Mouse (Mus musculus): ENCODE results near the gene Mcpt4. TPM values are rescaled to one million over a fixed set of nuclear protein-coding genes. Genes with fewer than 3 reads are reported as not detected.
"Not testable (repeated sequence)": the region's sequence is repeated elsewhere in the genome, so short reads cannot be mapped to it uniquely, and the experiment has no call there.

The Mcpt4 gene
- polyA plus RNA-seq, 1 experiment, result 0.14 TPM

DNA sequence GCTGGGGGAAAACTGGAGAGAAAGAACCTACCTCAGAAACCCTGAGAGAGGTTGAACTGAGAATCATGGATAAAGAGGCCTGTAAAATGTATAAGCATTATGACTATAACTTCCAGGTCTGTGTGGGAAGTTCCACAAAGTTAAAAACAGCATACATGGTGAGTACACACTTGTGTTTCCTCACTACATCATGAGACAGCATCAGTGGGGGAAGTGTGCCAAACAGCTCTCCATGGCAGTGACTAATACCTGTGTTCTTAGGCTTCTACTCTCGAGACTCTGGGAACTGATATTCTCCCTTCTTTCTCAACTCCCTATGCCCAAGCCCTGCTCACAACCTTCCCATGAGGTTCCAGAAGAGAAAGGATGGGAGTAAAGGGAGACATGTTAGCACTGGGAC lies 42.7 kb downstream of the Mcpt4 start:
- no peaks in the 10 kb centered on the region for H3K27me3 ChIP-seq (ENCODE audit: control insufficient read depth, insufficient read depth, low read length)
- no peak overlapping the region for H3K4me3 ChIP-seq (ENCODE audit: low read depth, low read length)
- WGBS, result 29% methylated on average over 1 of the region's 1 CpGs
- H3K4me1 ChIP-seq (ENCODE audit: control insufficient read depth, insufficient read depth, insufficient read length, low read length), result no peaks in the 10 kb centered on the region
- TF ChIP-seq POLR2A (IDR thresholded peaks at IDR 0.05; ENCODE audit: low read depth, low read length) (no peak), CTCF (IDR thresholded peaks at IDR 0.05; ENCODE audit: extremely low read depth, insufficient read length, insufficient replicate concordance, low read depth, low read length) (no peak)
- H3K36me3 ChIP-seq (ENCODE audit: control insufficient read depth, insufficient read depth, low read length), result no peaks in the 10 kb centered on the region
- H3K27ac ChIP-seq (ENCODE audit: insufficient read depth, low read depth, low read length), result no peak overlapping the region

DNA sequence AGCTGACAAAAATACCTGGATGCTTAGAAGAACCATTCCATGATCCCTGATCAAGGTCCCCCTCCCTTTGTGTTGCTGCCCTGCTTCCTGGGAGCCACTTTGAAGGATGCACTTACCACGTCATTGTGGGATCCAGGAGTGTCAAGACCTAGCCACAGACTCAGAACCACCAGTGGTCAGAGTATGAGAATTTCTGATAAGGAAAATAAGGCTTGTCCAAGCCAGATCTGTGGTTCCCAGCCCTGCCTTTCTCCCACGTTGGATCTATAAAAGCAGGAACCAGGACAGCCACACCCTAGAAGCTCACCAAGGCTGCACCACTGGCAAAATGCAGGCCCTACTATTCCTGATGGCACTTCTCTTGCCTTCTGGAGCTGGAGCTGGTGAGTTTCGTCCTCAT lies 44.4 kb downstream of the Mcpt4 start, which contains the start of gene Mcpt1:
TSS of gene Mcpt1 (plus strand) at position 301 of the 400 bp plus-strand sequence.
- H3K4me3 ChIP-seq (ENCODE audit: low read depth, low read length); H3K4me1 ChIP-seq (ENCODE audit: control insufficient read depth, insufficient read depth, insufficient read length, low read length); H3K36me3 ChIP-seq (ENCODE audit: control insufficient read depth, insufficient read depth, low read length); H3K27me3 ChIP-seq (ENCODE audit: control insufficient read depth, insufficient read depth, low read length); H3K27ac ChIP-seq (ENCODE audit: insufficient read depth, low read depth, low read length): not testable (repeated sequence)
- 57% methylated on average over 3 of the region's 3 CpGs for WGBS

DNA sequence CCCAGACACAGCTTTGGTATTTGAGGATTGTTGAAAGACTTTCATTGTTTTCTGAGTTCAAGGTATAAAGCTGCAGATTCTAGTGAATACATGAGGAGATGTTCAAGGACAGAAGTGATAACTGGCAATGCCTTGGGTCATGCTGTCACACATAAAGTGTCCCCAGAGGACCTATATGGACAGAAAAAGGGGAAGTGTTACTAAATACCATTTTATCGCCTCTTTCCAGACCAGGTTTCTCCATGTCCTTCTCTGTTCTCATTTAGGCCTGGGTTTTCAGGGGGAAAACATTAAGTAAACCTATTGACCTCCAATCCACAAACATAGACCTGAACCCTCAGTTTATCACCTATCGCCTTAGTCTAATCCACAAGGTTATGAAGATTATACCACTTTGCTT lies 48.2 kb downstream of the Mcpt4 start:
- Histone ChIP-seq H3K27me3 (ENCODE audit: control insufficient read depth, insufficient read depth, low read length) (no peaks in the 10 kb centered on the region), H3K4me3 (ENCODE audit: low read depth, low read length) (no peak overlapping the region), H3K27ac (ENCODE audit: insufficient read depth, low read depth, low read length) (no peak overlapping the region), H3K36me3 (ENCODE audit: control insufficient read depth, insufficient read depth, low read length) (no peaks in the 10 kb centered on the region), H3K4me1 (ENCODE audit: control insufficient read depth, insufficient read depth, insufficient read length, low read length) (no peaks in the 10 kb centered on the region)
- 89% methylated on average over 2 of the region's 2 CpGs for WGBS
- TF ChIP-seq CTCF (IDR thresholded peaks at IDR 0.05; ENCODE audit: extremely low read depth, insufficient read length, insufficient replicate concordance, low read depth, low read length) (no peak), POLR2A (IDR thresholded peaks at IDR 0.05; ENCODE audit: low read depth, low read length) (no peak)

DNA sequence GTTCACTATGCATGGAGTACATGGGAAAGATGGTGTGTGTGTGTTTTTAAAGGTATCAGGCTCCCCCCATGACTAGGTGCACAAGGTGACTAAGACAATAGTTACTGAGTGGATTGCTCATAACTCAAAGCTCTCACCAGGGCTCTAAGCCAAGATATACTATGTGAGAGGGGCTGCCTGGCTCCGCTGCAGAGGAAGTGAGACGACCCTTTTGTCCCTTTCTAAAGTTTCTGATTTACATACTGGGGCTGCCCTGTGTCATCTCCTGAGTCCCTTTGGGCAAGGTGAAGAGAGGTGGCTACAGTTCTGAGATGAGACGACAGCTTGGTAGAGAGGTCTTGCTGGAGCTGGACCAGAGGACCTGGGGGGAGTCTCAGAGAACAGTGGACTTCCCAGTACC lies 49.0 kb downstream of the Mcpt4 start:
- no peaks in the 10 kb centered on the region for H3K36me3 ChIP-seq (ENCODE audit: control insufficient read depth, insufficient read depth, low read length)
- no peak overlapping the region for H3K27ac ChIP-seq (ENCODE audit: insufficient read depth, low read depth, low read length)
- no peak for TF ChIP-seq CTCF (IDR thresholded peaks at IDR 0.05; ENCODE audit: extremely low read depth, insufficient read length, insufficient replicate concordance, low read depth, low read length)
- no peak for TF ChIP-seq POLR2A (IDR thresholded peaks at IDR 0.05; ENCODE audit: low read depth, low read length)
- H3K27me3 ChIP-seq (ENCODE audit: control insufficient read depth, insufficient read depth, low read length), result no peaks in the 10 kb centered on the region
- H3K4me1 ChIP-seq (ENCODE audit: control insufficient read depth, insufficient read depth, insufficient read length, low read length), result no peaks in the 10 kb centered on the region
- WGBS, result 77% methylated on average over 3 of the region's 3 CpGs
- no peak overlapping the region for H3K4me3 ChIP-seq (ENCODE audit: low read depth, low read length)

Other genes starting within 250 kb of the Mcpt4 start
- gene Nfatc4, start 239.2 kb downstream of the Mcpt4 start, polyA plus RNA-seq (2012; rRNA removed), result 5.8 and 7.6 TPM in 2 replicates
- gene Nynrin, start 208.3 kb downstream of the Mcpt4 start, polyA plus RNA-seq (2012; rRNA removed), result 1.4 and 1.8 TPM in 2 replicates
- gene Cbln3, start 177.9 kb downstream of the Mcpt4 start, polyA plus RNA-seq (2012; rRNA removed), result 0.56 and 0.61 TPM in 2 replicates
- gene Khnyn, start 177.4 kb downstream of the Mcpt4 start, polyA plus RNA-seq (2012; rRNA removed), result 12.6 and 32.7 TPM in 2 replicates
- gene Sdr39u1, start 162.0 kb downstream of the Mcpt4 start, polyA plus RNA-seq (2012; rRNA removed), result 17.8 and 34.0 TPM in 2 replicates
- gene Cma1, start 117.6 kb downstream of the Mcpt4 start, polyA plus RNA-seq (2012; rRNA removed), result 0.60 TPM in 1 of 2 replicates, not detected in the other
- 0.86 TPM in 1 of 2 replicates, not detected in the other for gene Cma2, start 111.3 kb downstream of the Mcpt4 start, polyA plus RNA-seq (2012; rRNA removed)
- gene Mcpt1, start 44.3 kb downstream of the Mcpt4 start, polyA plus RNA-seq (2012; rRNA removed), result 3.0 and 11.6 TPM in 2 replicates
- not detected in 2 replicates for gene Mcpt9, start 31.8 kb downstream of the Mcpt4 start, polyA plus RNA-seq (2012; rRNA removed)
- gene Mcpt2, start 20.3 kb downstream of the Mcpt4 start, polyA plus RNA-seq (2012; rRNA removed), result 0.93 and 1.7 TPM in 2 replicates
- gene Mcpt8, start 23.0 kb upstream of the Mcpt4 start, polyA plus RNA-seq (2012; rRNA removed), result not detected in 2 replicates
- gene Ctsg, start 40.3 kb upstream of the Mcpt4 start, polyA plus RNA-seq (2012; rRNA removed), result 0.25 TPM in 1 of 2 replicates, not detected in the other
- gene Gzme, start 58.3 kb upstream of the Mcpt4 start, polyA plus RNA-seq (2012; rRNA removed), result not detected in 2 replicates
- gene Gzmd, start 70.3 kb upstream of the Mcpt4 start, polyA plus RNA-seq (2012; rRNA removed), result not detected in 2 replicates
- not detected in 2 replicates for gene Gzmg, start 97.3 kb upstream of the Mcpt4 start, polyA plus RNA-seq (2012; rRNA removed)
- gene Gzmn, start 112.3 kb upstream of the Mcpt4 start, polyA plus RNA-seq (2012; rRNA removed), result not detected in 2 replicates
- not detected in 2 replicates for gene Gzmf, start 149.1 kb upstream of the Mcpt4 start, polyA plus RNA-seq (2012; rRNA removed)
- gene Gzmc, start 172.3 kb upstream of the Mcpt4 start, polyA plus RNA-seq (2012; rRNA removed), result not detected in 2 replicates
- gene Gzmb, start 199.9 kb upstream of the Mcpt4 start, polyA plus RNA-seq (2012; rRNA removed), result 11.1 and 12.3 TPM in 2 replicates